Mouse (Mus musculus) MEL (cell line): ENCODE data around the gene Ncln. TPM values are rescaled to one million over a fixed set of nuclear protein-coding genes. Genes with fewer than 3 reads are reported as not detected.

Source experiments
- DNase-seq: peaks from one replicate; pipeline ENCODE4 v3.0.0; 2011; ENCODE audit warnings: low read depth, low spot score
- H3K27ac ChIP-seq: 2 replicates; pipeline ENCODE4 v1.5.1; 2012; ENCODE audit warnings: low read depth, mild to moderate bottlenecking, control low read depth, low read length, moderate library complexity; ENCODE audit not compliant: control insufficient read depth
- H3K27me3 ChIP-seq, 2 experiments: fragments of 150-350 bp in 1 of 2; sonication (generic) in 1 of 2; 2 replicates each; pipeline ENCODE4 v1.6.1; 2012; ENCODE audit warnings: low read length in 2 of 2, mild to moderate bottlenecking in 2 of 2, improper control_type of control experiment in 1 of 2, moderate library complexity in 1 of 2; ENCODE audit not compliant: insufficient read depth in 2 of 2, control insufficient read depth in 1 of 2
- H3K36me3 ChIP-seq, 2 experiments: 2 replicates each; pipeline ENCODE4 v1.6.1; 2012 to 2014; ENCODE audit warnings: low read length in 2 of 2, improper control_type of control experiment in 1 of 2, inconsistent platforms in 1 of 2, mild to moderate bottlenecking in 1 of 2; ENCODE audit not compliant: insufficient read depth in 2 of 2, control insufficient read depth in 1 of 2
- H3K4me1 ChIP-seq, 2 experiments: fragments of 150-350 bp in 1 of 2; sonication (generic) in 1 of 2; 2 replicates each; pipeline ENCODE4 v1.6.1; 2012; ENCODE audit warnings: low read length in 2 of 2, improper control_type of control experiment in 1 of 2, mild to moderate bottlenecking in 1 of 2; ENCODE audit not compliant: insufficient read depth in 2 of 2, control insufficient read depth in 1 of 2
- H3K4me3 ChIP-seq, 2 experiments: fragments of 150-350 bp in 1 of 2; sonication (generic) in 1 of 2; 2 replicates each; pipeline ENCODE4 v1.5.1; 2012; ENCODE audit warnings: low read depth in 2 of 2, low read length in 2 of 2, mild to moderate bottlenecking in 2 of 2, moderate library complexity in 2 of 2, control low read depth in 1 of 2, improper control_type of control experiment in 1 of 2; ENCODE audit not compliant: control insufficient read depth in 1 of 2, insufficient read depth in 1 of 2
- H3K79me2 ChIP-seq: 2 replicates; pipeline ENCODE4 v1.6.1; 2012; ENCODE audit warnings: mild to moderate bottlenecking, low read length, moderate library complexity; ENCODE audit not compliant: control insufficient read depth, poor library complexity, insufficient read depth
- H3K9ac ChIP-seq: 2 replicates; pipeline ENCODE4 v1.6.1; 2012; ENCODE audit warnings: low read depth, mild to moderate bottlenecking, control low read depth, low read length, moderate library complexity; ENCODE audit not compliant: control insufficient read depth, poor library complexity, severe bottlenecking
- H3K9me3 ChIP-seq: fragments of 150-350 bp; sonication (generic); replicated peaks from 2 replicates; pipeline ENCODE4 v1.6.1; 2012; ENCODE audit warnings: mild to moderate bottlenecking, low read length, improper control_type of control experiment, moderate library complexity; ENCODE audit not compliant: insufficient read depth
- BHLHE40 ChIP-seq: IDR thresholded peaks from 2 replicates; pipeline ENCODE4 v1.6.1; 2012; ENCODE audit warnings: low read depth, mild to moderate bottlenecking, inconsistent platforms, low read length, improper control_type of control experiment, borderline replicate concordance
- CTCF ChIP-seq, 3 experiments: IDR thresholded peaks in 2 of 3; conservative IDR thresholded peaks in 1 of 3; 2 replicates each; pipeline ENCODE4 v1.5.1; 2011 to 2012; ENCODE audit warnings: low read length in 3 of 3, low read depth in 2 of 3, mild to moderate bottlenecking in 2 of 3, improper control_type of control experiment in 1 of 3, inconsistent platforms in 1 of 3, mixed read lengths in 1 of 3, moderate library complexity in 1 of 3; ENCODE audit not compliant: control insufficient read depth in 1 of 3, insufficient read depth in 1 of 3, poor library complexity in 1 of 3, severe bottlenecking in 1 of 3
- EP300 ChIP-seq, 2 experiments: IDR thresholded peaks; 2 replicates each; pipeline ENCODE4 v1.6.1; 2011; ENCODE audit warnings: improper control_type of control experiment in 2 of 2, low read length in 2 of 2, low read depth in 1 of 2, mild to moderate bottlenecking in 1 of 2
- ETS1 ChIP-seq: IDR thresholded peaks from 2 replicates; pipeline ENCODE4 v1.6.1; 2012; ENCODE audit warnings: low read depth, mild to moderate bottlenecking, inconsistent platforms, low read length, improper control_type of control experiment, moderate library complexity
- GABPA ChIP-seq: IDR thresholded peaks from 2 replicates; pipeline ENCODE4 v1.6.1; 2012; ENCODE audit warnings: low read depth, mild to moderate bottlenecking, inconsistent platforms, low read length, improper control_type of control experiment, moderate library complexity
- GATA1 ChIP-seq: IDR thresholded peaks from 2 replicates; pipeline ENCODE4 v1.6.1; 2011; ENCODE audit warnings: low read depth, low read length, improper control_type of control experiment
- HCFC1 ChIP-seq: IDR thresholded peaks from 2 replicates; pipeline ENCODE4 v1.6.1; 2012; ENCODE audit warnings: low read depth, mild to moderate bottlenecking, inconsistent platforms, low read length, improper control_type of control experiment, moderate library complexity
- JUND ChIP-seq: IDR thresholded peaks from 2 replicates; pipeline ENCODE4 v1.6.1; 2011; ENCODE audit warnings: low read depth, mild to moderate bottlenecking, improper control_type of control experiment, low read length
- KAT2A ChIP-seq: conservative IDR thresholded peaks from 2 replicates; pipeline ENCODE4 v1.6.1; 2012; ENCODE audit warnings: low read depth, low read length, improper control_type of control experiment, inconsistent platforms
- MAX ChIP-seq: IDR thresholded peaks from 2 replicates; pipeline ENCODE4 v1.6.1; 2011; ENCODE audit warnings: low read length, improper control_type of control experiment
- MAZ ChIP-seq: IDR thresholded peaks from 2 replicates; pipeline ENCODE4 v1.6.1; 2012; ENCODE audit warnings: low read depth, mild to moderate bottlenecking, inconsistent platforms, low read length, improper control_type of control experiment
- MEF2A ChIP-seq: IDR thresholded peaks from 2 replicates; pipeline ENCODE4 v1.6.1; 2014; ENCODE audit warnings: low read depth, mild to moderate bottlenecking, inconsistent platforms, low read length, improper control_type of control experiment; ENCODE audit not compliant: poor library complexity, insufficient replicate concordance, severe bottlenecking; ENCODE audit errors: extremely low read depth
- MXI1 ChIP-seq: IDR thresholded peaks from 2 replicates; pipeline ENCODE4 v1.6.1; 2011; ENCODE audit warnings: mild to moderate bottlenecking, low read depth, low read length, improper control_type of control experiment
- NELFE ChIP-seq: IDR thresholded peaks from 2 replicates; pipeline ENCODE4 v1.6.1; 2011; ENCODE audit warnings: low read depth, low read length, improper control_type of control experiment
- POLR2A ChIP-seq, 2 experiments: IDR thresholded peaks; 2 replicates each; pipeline ENCODE4 v1.6.1; 2011 to 2012; ENCODE audit warnings: low read length in 2 of 2, mild to moderate bottlenecking in 2 of 2, control low read depth in 1 of 2, improper control_type of control experiment in 1 of 2, low read depth in 1 of 2, moderate library complexity in 1 of 2; ENCODE audit not compliant: control insufficient read depth in 1 of 2, insufficient read depth in 1 of 2, poor library complexity in 1 of 2
- POLR2AphosphoS2 ChIP-seq: IDR thresholded peaks from 2 replicates; pipeline ENCODE4 v1.6.1; 2011; ENCODE audit warnings: low read length, improper control_type of control experiment
- POLR2AphosphoS5 ChIP-seq: IDR thresholded peaks from 2 replicates; pipeline ENCODE4 v1.6.1; 2012; ENCODE audit warnings: low read depth, borderline replicate concordance, mild to moderate bottlenecking, inconsistent platforms, low read length, moderate library complexity, mixed read lengths
- RAD21 ChIP-seq: IDR thresholded peaks from 2 replicates; pipeline ENCODE4 v1.6.1; 2011; ENCODE audit warnings: mild to moderate bottlenecking, low read depth, low read length, improper control_type of control experiment
- RCOR1 ChIP-seq: IDR thresholded peaks from 2 replicates; pipeline ENCODE4 v1.6.1; 2012; ENCODE audit warnings: low read depth, mild to moderate bottlenecking, inconsistent platforms, low read length, improper control_type of control experiment
- SMC3 ChIP-seq: IDR thresholded peaks from 2 replicates; pipeline ENCODE4 v1.6.1; 2011; ENCODE audit warnings: low read depth, low read length, improper control_type of control experiment
- TAL1 ChIP-seq: IDR thresholded peaks from 2 replicates; pipeline ENCODE4 v1.6.1; 2012; ENCODE audit warnings: mild to moderate bottlenecking, inconsistent platforms, low read length, moderate library complexity, mixed read lengths
- TCF12 ChIP-seq: IDR thresholded peaks from 2 replicates; pipeline ENCODE4 v1.6.1; 2014; ENCODE audit warnings: low read depth, mild to moderate bottlenecking, inconsistent platforms, low read length, improper control_type of control experiment, moderate library complexity
- UBTF ChIP-seq: IDR thresholded peaks from 2 replicates; pipeline ENCODE4 v1.6.1; 2012; ENCODE audit warnings: low read depth, mild to moderate bottlenecking, inconsistent platforms, low read length, improper control_type of control experiment, moderate library complexity, borderline replicate concordance; ENCODE audit not compliant: insufficient read depth
- USF1 ChIP-seq: IDR thresholded peaks from 2 replicates; pipeline ENCODE4 v1.6.1; 2014; ENCODE audit warnings: low read depth, mild to moderate bottlenecking, inconsistent platforms, low read length, improper control_type of control experiment, moderate library complexity
- USF2 ChIP-seq, 2 experiments: IDR thresholded peaks; 2 replicates each; pipeline ENCODE4 v1.6.1; 2011 to 2012; ENCODE audit warnings: improper control_type of control experiment in 2 of 2, low read length in 2 of 2, borderline replicate concordance in 1 of 2, inconsistent platforms in 1 of 2, low read depth in 1 of 2, mild to moderate bottlenecking in 1 of 2; ENCODE audit not compliant: insufficient read depth in 1 of 2
- ZKSCAN1 ChIP-seq: IDR thresholded peaks from 2 replicates; pipeline ENCODE4 v1.6.1; 2012; ENCODE audit warnings: low read depth, mild to moderate bottlenecking, inconsistent platforms, low read length, improper control_type of control experiment, moderate library complexity
- polyA plus RNA-seq, 2 experiments: library from polyadenylated mRNA; stranded (reverse) in 1 of 2; unstranded in 1 of 2; fragments of >175 nt in 1 of 2; fragments of >200 nt in 1 of 2; gene quantifications; 2 replicates each; pipeline versions ENCODE4 v1.2.1 to v1.2.4; 2012; ENCODE audit warnings: low replicate concordance in 2 of 2, low read depth in 1 of 2; ENCODE audit not compliant: insufficient read length in 2 of 2, insufficient read depth in 1 of 2, missing spikeins in 1 of 2
- total RNA-seq: library from RNA; depleted of rRNA; stranded (reverse); fragments of 300-350 nt; gene quantifications from 2 replicates; pipeline ENCODE4 v1.2.3, GENCODE M21; 2012

The Ncln gene
- total and polyA plus RNA-seq, 3 experiments, result 136 to 276 (median 215) TPM

DNA sequence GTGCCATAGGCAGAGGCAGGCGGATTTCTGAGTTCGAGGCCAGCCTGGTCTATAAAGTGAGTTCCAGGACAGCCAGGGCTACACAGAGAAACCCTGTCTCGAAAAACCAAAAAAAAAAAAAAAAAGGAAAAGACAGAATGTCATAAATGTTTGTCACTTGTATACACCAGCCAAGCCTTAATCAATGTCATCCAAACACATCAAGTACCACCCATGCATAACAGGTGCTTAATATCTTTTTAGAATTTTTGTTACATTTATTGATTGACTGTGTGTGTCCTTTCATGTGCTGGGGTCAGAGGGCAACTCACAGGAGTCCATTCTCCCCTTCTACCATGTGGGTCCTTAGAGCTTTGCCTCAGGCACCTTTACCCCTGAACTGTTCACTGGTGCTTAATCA is 3.8 kb upstream of the Ncln start, which contains the start of gene S1pr4:
TSS of gene S1pr4 (minus strand) at position 101 of the 400 bp plus-strand sequence.
- TF ChIP-seq MXI1 (no peak), CTCF (IDR thresholded peaks at IDR 0.05 in 2 of 3, conservative IDR thresholded peaks at IDR 0.05 in 1 of 3; ENCODE audit: control insufficient read depth in 1 of 3, insufficient read depth in 1 of 3, low read depth in 2 of 3, low read length in 3 of 3, poor library complexity in 1 of 3, severe bottlenecking in 1 of 3) (no peak), POLR2A (IDR thresholded peaks at IDR 0.05; ENCODE audit: control insufficient read depth in 1 of 2, insufficient read depth in 1 of 2, low read depth in 1 of 2, low read length in 2 of 2, poor library complexity in 1 of 2) (no peak), TCF12 (no peak), KAT2A (no peak), NELFE (no peak), USF1 (no peak), SMC3 (no peak), JUND (no peak), GABPA (no peak), POLR2AphosphoS5 (no peak), RAD21 (no peak), BHLHE40 (no peak), MEF2A (no peak), MAZ (no peak), TAL1 (no peak), RCOR1 (no peak), ZKSCAN1 (no peak), ETS1 (no peak), MAX (no peak)
- H3K4me3 ChIP-seq, result no peak within 1 kb of the TSS
- H3K27ac ChIP-seq, result no peak within 1 kb of the TSS
- peaks cover 0 to 21% of the 10 kb centered on the region in 2 experiments; a peak in 3 of 4 replicates for H3K4me1 ChIP-seq
- peaks cover 0 to 8% of the 10 kb centered on the region in 2 experiments; a peak in 2 of 4 replicates for H3K36me3 ChIP-seq
- no peak for DNase-seq
- H3K9me3 ChIP-seq, result no peaks in the 10 kb centered on the region
- H3K9ac ChIP-seq, result no peak within 1 kb of the TSS
- peaks cover 12% of the 10 kb centered on the region for H3K79me2 ChIP-seq
- H3K27me3 ChIP-seq, result no peaks in the 10 kb centered on the region

DNA sequence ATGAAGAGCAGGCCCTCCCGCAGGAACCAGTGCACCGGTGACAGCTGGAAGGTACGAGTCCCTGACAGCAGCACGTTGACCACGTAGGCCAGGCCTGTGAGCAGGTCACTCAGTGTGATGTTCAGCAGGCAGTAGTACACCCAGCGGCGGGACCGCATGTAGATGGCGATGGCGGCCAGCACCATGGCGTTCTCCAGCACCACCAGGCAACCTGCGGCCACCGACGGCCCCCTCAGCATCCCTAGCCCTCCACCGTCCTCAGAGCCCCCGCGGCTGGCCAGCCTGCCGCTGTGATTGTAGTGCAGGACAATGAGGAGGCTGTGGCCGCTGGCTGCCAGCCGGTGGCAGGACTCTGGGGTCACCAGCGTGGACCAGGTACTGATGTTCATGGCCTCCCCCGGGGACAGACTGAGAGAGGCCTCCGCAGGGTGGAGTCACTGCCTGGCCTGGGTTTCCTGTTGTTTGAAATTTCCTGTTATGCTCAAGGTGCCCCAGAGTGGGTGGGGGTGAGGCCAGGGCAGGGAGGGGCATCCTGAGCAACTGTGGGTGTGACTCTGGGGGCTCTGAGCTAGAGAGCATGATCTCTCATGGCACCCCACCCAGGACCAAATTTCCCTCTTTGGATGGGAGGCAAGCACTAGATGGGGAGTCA is 3.2 kb upstream of the Ncln start:
- H3K36me3 ChIP-seq, result peaks cover 0 to 14% of the 10 kb centered on the region in 2 experiments; a peak in 2 of 4 replicates
- H3K4me3 ChIP-seq, result no peak overlapping the region
- H3K9me3 ChIP-seq, result no peaks in the 10 kb centered on the region
- TF ChIP-seq BHLHE40, result no peak
- no peak for TF ChIP-seq POLR2AphosphoS2
- no peak for TF ChIP-seq GABPA
- no peak for TF ChIP-seq GATA1
- TF ChIP-seq EP300 (IDR thresholded peaks at IDR 0.05; ENCODE audit: low read depth in 1 of 2, low read length in 2 of 2), result no peak
- no peak for TF ChIP-seq UBTF
- no peak for TF ChIP-seq HCFC1
- no peak for TF ChIP-seq USF2 (IDR thresholded peaks at IDR 0.05; ENCODE audit: borderline replicate concordance in 1 of 2, insufficient read depth in 1 of 2, low read depth in 1 of 2, low read length in 2 of 2)
- no peak for TF ChIP-seq MXI1
- TF ChIP-seq, all 39 proteins: peak for 0
- Histone ChIP-seq H3K9ac (no peak overlapping the region), H3K27ac (no peak overlapping the region), H3K79me2 (peaks cover 18% of the 10 kb centered on the region), H3K27me3 (no peaks in the 10 kb centered on the region), H3K4me1 (peaks cover 0 to 28% of the 10 kb centered on the region in 2 experiments; a peak in 3 of 4 replicates)
- no peak for DNase-seq
